Comparison of ENCODE assay signal across 1 mouse cellular context in the genomic region with DNA sequence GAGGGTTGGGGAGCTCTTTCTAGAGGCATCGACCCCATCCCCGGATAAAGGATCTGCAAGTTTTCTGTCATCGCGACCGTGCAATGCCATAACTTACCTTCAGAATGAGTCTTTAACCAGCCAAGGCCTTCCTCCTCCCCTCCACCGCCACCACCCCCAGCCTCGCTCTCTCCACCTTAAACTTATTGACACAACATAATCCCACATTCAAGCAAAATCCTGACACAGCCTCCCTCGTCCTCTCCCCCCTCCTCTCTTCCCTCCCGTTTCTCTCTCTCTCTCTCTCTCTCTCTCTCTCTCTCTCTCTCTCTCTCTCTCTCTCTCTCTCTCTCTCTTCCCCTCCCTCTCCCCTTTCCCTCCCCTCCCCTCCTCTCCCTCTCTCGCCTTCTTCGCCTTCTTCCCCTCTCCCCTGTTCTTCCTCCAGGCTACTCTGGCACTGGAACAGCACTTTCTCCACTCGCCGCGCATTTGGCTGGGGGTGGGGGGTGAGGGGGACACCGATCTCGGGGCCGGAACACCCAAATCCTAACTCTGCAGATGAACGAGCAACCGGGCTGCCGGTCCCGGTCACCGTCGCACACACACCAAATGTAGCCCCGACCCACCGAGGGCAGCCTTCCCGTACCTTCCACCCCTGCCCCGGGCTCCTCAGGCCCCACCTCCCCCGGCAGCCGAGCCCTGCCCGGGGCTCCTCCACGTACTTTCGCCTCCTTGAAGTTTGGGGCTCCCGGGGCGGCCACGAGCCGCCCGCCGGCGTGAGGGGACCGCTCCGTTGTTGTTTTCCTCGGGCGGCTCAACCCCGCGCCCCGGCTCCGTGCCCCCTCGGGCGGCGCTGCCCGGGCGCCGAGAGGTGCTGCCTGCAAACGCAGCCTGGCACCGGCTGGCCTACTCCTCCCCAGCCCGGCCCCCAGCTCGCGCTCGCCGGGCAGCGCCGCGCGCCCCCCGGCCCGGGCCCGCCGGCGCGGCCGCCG.
TF ChIP-seq lines count a peak whose summit lies in the region.

No protein-coding gene starts in this region.

TF ChIP-seq in CH12.LX, 34 proteins besides CTCF, POLR2A, EP300 and RAD21 (continued from another document):
- no peak for TF ChIP-seq JUN (IDR thresholded peaks at IDR 0.05; ENCODE audit: insufficient read depth, low read depth, low read length)
- peak; percentile 71; the same call in 1 of the 2 replicates for TF ChIP-seq CHD1 (IDR thresholded peaks at IDR 0.05; ENCODE audit: low read depth, low read length)
- TF ChIP-seq KAT2A (IDR thresholded peaks at IDR 0.05; ENCODE audit: insufficient replicate concordance, low read length) = no peak
- no peak for TF ChIP-seq IRF4 (IDR thresholded peaks at IDR 0.05; ENCODE audit: low read depth, low read length)
- TF ChIP-seq UBTF (IDR thresholded peaks at IDR 0.05; ENCODE audit: low read depth, low read length) = peak; percentile 95
- no peak for TF ChIP-seq NRF1 (IDR thresholded peaks at IDR 0.05; ENCODE audit: low read depth, low read length)
- TF ChIP-seq TCF12 (IDR thresholded peaks at IDR 0.05; ENCODE audit: low read depth, low read length) = 0 out of 2 replicates have a peak, but pooled peaks have one; percentile 17
- TF ChIP-seq ZC3H11A (IDR thresholded peaks at IDR 0.05; ENCODE audit: low read depth, low read length) = no peak
- no peak for TF ChIP-seq E2F4 (IDR thresholded peaks at IDR 0.05; ENCODE audit: insufficient replicate concordance, low read depth, low read length)
- no peak; the same call in 1 of the 2 replicates for TF ChIP-seq ETS1 (conservative IDR thresholded peaks at IDR 0.05; ENCODE audit: low read depth, low read length)
- peak; percentile 64 for TF ChIP-seq MAZ (IDR thresholded peaks at IDR 0.05; ENCODE audit: low read depth, low read length)
- no peak for TF ChIP-seq ZKSCAN1 (IDR thresholded peaks at IDR 0.05; ENCODE audit: borderline replicate concordance, low read depth, low read length)
- no peak for TF ChIP-seq TBP (conservative IDR thresholded peaks at IDR 0.05; ENCODE audit: low read depth, low read length)
- no peak for TF ChIP-seq ELF1 (IDR thresholded peaks at IDR 0.05; ENCODE audit: low read depth, low read length)
- TF ChIP-seq MXI1 (IDR thresholded peaks at IDR 0.05; ENCODE audit: low read depth, low read length) = peak; percentile 30; the same call in 1 of the 2 replicates
- TF ChIP-seq PAX5 (IDR thresholded peaks at IDR 0.05; ENCODE audit: low read length) = no peak
TF ChIP-seq in CH12.LX: peak in this region for 7.
